Mouse (Mus musculus) retina, postnatal 1 day (tissue): Measurements from ENCODE around the gene Kctd12.

Experiments
- DNase-seq: peaks from one replicate; pipeline ENCODE4 v3.0.0-alpha.2; 2012

The Kctd12 gene

GRCm38 (mm10) chr14:102953511-102953910, 28.9 kb downstream of the Kctd12 start:
- no peak for DNase-seq

DNA sequence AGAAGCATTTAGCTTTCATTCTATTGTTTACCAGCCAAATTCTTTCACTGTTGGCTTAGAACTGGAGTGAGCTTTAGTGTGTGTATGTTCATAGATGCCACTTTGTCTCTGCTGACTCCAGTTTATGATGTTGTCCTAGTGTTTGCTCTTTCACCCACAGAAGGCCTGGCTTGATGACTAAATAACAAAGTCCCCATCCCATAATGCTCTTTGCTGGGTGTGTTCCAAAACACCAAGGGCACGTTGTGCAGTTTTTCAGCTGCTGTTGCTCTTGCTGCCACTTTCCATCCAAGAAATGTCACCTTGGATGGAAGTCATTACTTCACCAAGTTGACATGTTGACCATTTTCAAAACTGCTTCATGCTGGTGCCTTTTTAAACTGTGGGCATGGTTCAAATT, 30.5 kb downstream of the Kctd12 start:
- DNase-seq = no peak

- DNase-seq = no peak
These were observed 34.6 kb downstream of the Kctd12 start for GRCm38 (mm10) chr14:102947796-102948195.

GRCm38 (mm10) chr14:102942222-102942843, 40.1 kb downstream of the Kctd12 start:
- DNase-seq = no peak

GRCm38 (mm10) chr14:102934878-102935277, 47.6 kb downstream of the Kctd12 start:
- no peak for DNase-seq

GRCm38 (mm10) chr14:102930933-102931332, 51.5 kb downstream of the Kctd12 start:
- DNase-seq = no peak

GRCm38 (mm10) chr14:102929545-102929944, 52.9 kb downstream of the Kctd12 start:
- DNase-seq = no peak

- no peak for DNase-seq
These were observed 54.5 kb downstream of the Kctd12 start for GRCm38 (mm10) chr14:102927847-102928466.
